Mouse (Mus musculus) cerebellum, adult 2 months (tissue): ENCODE results near the gene Serpina9.

Experiments
- CTCF ChIP-seq: fragments of 200-500 bp; IDR thresholded peaks from 2 replicates; pipeline ENCODE4 v1.5.1; 2011; ENCODE audit warnings: low read depth, mild to moderate bottlenecking, control low read depth, low read length, moderate library complexity, borderline replicate concordance; ENCODE audit not compliant: insufficient read depth
- POLR2A ChIP-seq: fragments of 200-500 bp; IDR thresholded peaks from 2 replicates; pipeline ENCODE4 v1.6.1; 2011; ENCODE audit warnings: low read length, control low read depth, borderline replicate concordance; ENCODE audit not compliant: insufficient read depth

GRCm38 (mm10) chr12:103981646-103982360 lies 31.8 kb downstream of the Serpina9 start:
- no peak for TF ChIP-seq CTCF
- TF ChIP-seq POLR2A, result no peak
